Mouse (Mus musculus) embryonic fibroblast, embryonic 13.5 days (primary cell): ENCODE data around the gene Psmc2. TPM values are rescaled to one million over a fixed set of nuclear protein-coding genes. Genes with fewer than 3 reads are reported as not detected.

ENCODE experiments used
- H3K27ac ChIP-seq: 2 replicates; pipeline ENCODE4 v1.5.1; 2012; ENCODE audit warnings: low read length, control low read depth, inconsistent platforms; ENCODE audit not compliant: insufficient read depth
- H3K4me1 ChIP-seq: 2 replicates; pipeline ENCODE4 v1.6.1; 2011; ENCODE audit warnings: low read length; ENCODE audit not compliant: control insufficient read depth, insufficient read depth
- H3K4me3 ChIP-seq: 2 replicates; pipeline ENCODE4 v1.5.1; 2011; ENCODE audit warnings: mild to moderate bottlenecking, control low read depth, low read length; ENCODE audit not compliant: insufficient read depth
- CTCF ChIP-seq: IDR thresholded peaks from 2 replicates; pipeline ENCODE4 v1.5.1; 2011; ENCODE audit warnings: mild to moderate bottlenecking, control low read depth, low read length, moderate library complexity, borderline replicate concordance; ENCODE audit not compliant: insufficient read depth
- POLR2A ChIP-seq: IDR thresholded peaks from 2 replicates; pipeline ENCODE4 v1.6.1; 2011; ENCODE audit warnings: low read depth, mild to moderate bottlenecking, control low read depth, low read length, moderate library complexity
- polyA plus RNA-seq: library from polyadenylated mRNA; stranded (reverse); fragments of >200 nt; gene quantifications from 2 replicates; pipeline ENCODE4 v1.2.4, GENCODE M21; 2011; ENCODE audit warnings: low read depth; ENCODE audit not compliant: missing spikeins, insufficient read length

The Psmc2 gene
- polyA plus RNA-seq, 1 experiment: 108 TPM

GRCm38 (mm10) chr5:21847438-21847837 is 62.4 kb downstream of the Psmc2 start:
- H3K27ac ChIP-seq: no peak overlapping the region
- no peak overlapping the region for H3K4me3 ChIP-seq
- TF ChIP-seq POLR2A (no peak), CTCF (no peak)
- H3K4me1 ChIP-seq: no peaks in the 10 kb centered on the region

- Histone ChIP-seq H3K27ac (no peak overlapping the region), H3K4me1 (no peaks in the 10 kb centered on the region), H3K4me3 (no peak overlapping the region)
- TF ChIP-seq POLR2A (no peak), CTCF (no peak)
Observed at GRCm38 (mm10) chr5:21851679-21852340, 66.7 kb downstream of the Psmc2 start.

Other genes with a start within 250 kb of the Psmc2 start
- gene Lrrc17, start 241.7 kb upstream of the Psmc2 start, polyA plus RNA-seq: 187 and 323 TPM in 2 replicates
- gene Fbxl13, start 139.6 kb upstream of the Psmc2 start, polyA plus RNA-seq: 0.27 TPM in 1 of 2 replicates, not detected in the other
- gene Armc10, start 139.5 kb upstream of the Psmc2 start, polyA plus RNA-seq: 34.2 and 40.4 TPM in 2 replicates
- gene Napepld, start 83.9 kb upstream of the Psmc2 start, polyA plus RNA-seq: 1.7 and 1.9 TPM in 2 replicates
- gene Pmpcb, start 48.1 kb upstream of the Psmc2 start, polyA plus RNA-seq: 78.7 and 107 TPM in 2 replicates
- gene Dnajc2, start within 50 bp of the Psmc2 start, polyA plus RNA-seq: 46.0 and 48.1 TPM in 2 replicates
- not detected in 2 replicates for gene Slc26a5, start 80.3 kb downstream of the Psmc2 start, polyA plus RNA-seq